Mouse (Mus musculus): Measurements from ENCODE around the gene Fads1.

DNA sequence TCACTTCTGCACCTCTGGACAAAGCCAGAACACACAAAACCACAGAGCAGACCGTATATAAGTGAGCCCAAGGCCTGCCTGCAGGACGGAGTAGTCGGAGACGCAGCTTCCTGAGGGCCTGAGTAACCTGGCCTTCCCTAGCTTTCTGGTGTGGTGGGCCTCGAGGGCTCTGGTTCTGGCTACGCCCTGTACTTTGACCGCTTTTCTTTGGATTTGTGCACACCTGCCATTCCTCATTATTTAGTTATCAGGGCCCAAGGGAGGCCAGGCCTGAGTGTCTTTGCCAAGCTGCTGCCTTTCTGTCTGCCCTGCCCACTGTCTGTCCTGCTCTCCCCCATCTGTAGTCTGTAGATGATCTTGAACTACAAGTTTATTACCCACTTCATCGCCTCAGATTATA lies 7.3 kb downstream of the Fads1 start:
- TF ChIP-seq CTCF (IDR thresholded peaks at IDR 0.05; ENCODE audit: insufficient read depth, low read length), result no peak
- no peak for TF ChIP-seq POLR2A (IDR thresholded peaks at IDR 0.05; ENCODE audit: borderline replicate concordance, extremely low read depth, low read depth, low read length)
